Mouse (Mus musculus) induced T-regulatory cell, adult 2 months (primary cell): ENCODE data around the gene Il17rd.

Experiments
- DNase-seq: peaks from one replicate; pipeline ENCODE4 v3.0.0-alpha.2; 2012; ENCODE audit warnings: low read depth

Gene Il17rd

DNA sequence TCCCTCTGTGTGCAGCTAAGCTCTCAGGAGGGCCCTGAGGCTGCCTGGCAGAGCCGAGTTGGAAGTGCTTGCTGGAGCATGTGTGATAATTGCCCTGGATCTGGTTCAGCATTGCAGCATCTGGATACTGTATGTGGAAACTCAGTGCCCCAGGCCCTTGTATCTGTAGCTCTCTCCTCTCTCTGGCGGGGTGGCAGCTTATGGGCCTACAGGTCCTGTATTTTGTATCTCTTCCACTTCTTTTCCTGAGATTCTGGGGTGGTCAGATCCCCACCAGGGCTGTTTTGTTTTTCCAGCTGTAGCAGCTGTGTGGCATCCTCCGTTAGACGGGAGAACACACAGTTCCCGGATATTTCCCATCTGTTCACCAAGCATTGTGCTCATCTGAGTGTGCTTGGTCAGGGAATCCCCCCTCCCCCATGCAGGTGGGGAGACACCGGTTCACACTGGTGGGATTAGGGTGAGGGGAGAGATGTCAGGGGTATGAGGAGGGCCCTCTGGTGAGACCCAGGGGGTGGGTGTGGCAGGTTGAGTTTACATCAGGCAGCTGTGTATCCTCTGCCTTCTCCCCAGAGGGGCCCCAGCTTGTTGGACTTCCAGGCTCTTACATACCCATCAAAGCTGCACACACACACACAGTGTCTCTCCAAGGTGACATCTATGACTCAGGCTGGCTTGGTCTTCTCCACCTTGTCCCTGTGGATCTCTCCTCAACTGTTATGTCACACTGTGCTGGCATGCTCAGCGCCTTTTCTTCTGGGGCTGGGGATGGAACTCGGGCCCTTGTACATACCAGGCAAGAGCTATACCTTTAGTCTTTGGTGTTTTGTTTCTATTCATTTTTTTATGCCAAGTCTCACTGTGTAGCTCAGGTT, 106.7 kb downstream of the Il17rd start:
- DNase-seq, result no peak

DNA sequence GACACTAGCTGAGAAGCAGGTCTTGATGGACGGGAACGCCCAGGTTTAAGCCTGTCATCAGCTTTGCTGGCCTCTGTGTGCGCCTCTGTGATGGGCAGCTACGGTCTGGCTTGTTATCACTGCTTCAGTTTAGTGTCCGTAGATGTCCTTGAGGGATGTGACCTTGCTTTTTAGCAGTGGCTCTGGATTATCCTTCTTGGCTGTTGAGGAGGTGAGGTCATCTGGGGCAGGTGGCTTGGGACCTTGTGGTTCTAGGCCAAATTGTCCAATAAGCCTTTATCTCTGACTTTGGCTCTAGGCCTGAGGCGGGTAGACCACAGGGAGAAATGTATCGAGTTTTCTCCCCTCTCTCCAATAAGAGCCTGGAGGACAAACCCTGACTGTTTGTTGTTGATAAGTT, 109.0 kb downstream of the Il17rd start:
- no peak for DNase-seq

DNA sequence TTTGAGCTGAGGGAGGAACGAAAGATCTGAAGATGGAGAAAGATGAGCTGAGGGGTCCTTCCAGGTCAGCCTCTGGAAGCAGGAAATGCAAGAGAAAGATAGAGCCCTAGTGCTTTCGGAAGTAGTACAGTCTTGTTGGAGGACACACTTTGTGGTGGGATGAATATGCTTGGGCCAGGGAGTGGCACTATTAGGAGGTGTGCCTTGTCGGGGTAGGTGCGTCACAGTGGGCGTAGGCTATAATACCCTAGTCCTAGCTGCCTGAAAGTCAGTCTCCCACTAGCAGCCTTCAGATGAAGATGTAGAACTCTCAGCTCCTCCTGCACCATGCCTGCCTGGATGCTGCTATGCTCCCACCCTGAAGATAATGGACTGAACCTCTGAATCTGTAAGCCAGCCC, 110.7 kb downstream of the Il17rd start:
- no peak for DNase-seq

DNA sequence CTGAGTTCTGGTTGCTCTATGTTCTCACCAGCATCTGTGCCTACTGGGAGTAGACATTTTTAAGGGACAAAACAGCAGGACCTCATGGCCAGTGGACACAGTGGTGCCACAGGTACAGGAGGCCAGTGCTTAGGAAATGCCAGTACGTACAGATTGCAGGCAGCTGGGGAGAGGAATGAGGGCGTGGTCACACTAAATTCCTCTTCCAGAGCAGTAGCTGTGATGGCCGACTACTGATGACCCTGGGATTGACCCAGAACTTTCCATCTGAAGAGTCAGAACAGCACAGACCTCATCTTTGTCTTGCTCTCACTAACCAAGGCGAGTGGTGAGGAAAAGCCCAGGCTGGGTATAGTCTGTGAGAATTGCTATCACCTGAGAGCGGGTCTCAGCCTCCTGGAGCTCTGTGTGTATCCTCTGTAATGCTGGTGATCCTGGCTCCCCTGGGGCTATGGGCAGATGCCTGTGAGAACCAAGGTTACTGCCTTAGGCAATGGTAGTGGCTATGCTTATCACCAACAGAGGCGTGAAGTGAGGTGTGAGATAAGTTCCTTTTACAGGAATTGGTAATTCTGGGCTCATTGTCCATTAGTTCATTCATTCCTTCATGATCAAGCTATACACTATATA, 111.4 kb downstream of the Il17rd start:
- no peak for DNase-seq

DNA sequence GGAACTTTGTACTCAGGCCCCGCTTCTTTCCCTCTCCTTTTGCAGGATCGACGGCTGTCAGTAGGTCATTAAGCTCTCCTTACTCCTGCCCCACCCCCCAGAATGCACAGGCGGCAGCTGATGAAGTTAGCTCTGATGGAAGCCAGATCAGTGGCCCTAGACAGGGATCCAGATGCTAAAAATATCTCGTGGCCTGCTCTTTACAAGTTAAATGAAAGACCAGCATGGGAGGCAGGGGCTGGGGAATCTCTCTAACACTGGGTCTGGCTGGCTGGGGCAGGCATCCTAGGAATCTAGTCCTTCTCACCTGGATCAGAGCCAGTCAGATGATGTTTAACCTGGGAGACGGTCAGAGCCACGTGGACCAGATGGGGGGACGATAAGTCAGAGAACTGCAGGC, 112.7 kb downstream of the Il17rd start:
- DNase-seq, result no peak

DNA sequence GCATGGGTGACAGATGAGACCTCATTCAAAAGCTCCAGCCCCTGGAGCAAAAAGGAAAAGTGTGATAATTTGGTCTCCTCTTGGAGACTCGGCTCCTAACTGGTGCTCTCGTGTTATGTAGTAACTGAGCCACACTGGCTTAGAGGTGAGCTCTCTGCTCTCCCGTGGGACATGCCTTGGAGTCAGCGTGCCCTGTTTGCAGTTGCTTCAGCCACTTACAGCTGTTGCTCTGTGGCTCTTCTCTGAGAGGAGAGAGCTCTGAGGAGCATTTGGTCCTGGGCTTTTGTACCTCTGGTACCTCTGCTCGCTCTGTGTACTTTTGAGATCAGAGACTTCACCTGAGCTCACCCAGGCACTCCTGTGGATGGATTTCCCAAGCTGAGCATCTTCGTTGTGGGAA, 116.3 kb downstream of the Il17rd start:
- DNase-seq, result no peak

DNA sequence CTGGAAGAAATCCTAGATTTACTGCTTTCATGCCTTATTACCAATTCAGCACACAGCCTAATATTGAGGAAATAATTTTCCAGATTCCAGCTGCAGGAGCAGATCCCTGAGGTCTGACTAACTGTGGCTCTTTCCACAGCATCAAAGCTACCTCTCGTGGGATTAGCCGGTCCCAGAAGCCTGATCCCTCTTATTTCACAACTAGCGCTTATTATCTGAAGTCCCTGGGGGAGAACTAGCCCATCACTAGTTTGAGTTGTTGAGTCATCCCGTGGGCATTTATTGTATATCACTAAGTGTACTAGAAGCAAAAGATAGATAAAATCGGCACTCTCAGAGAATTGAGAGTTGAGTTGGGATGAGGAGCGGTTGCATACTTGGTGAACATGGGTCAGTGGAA, 117.3 kb downstream of the Il17rd start:
- no peak for DNase-seq
